Mouse (Mus musculus): Measurements from ENCODE around the gene Trpv5. TPM values are rescaled to one million over a fixed set of nuclear protein-coding genes. Genes with fewer than 3 reads are reported as not detected.

The Trpv5 gene
- polyA plus RNA-seq, 1 experiment from 2014 or later: not detected

DNA sequence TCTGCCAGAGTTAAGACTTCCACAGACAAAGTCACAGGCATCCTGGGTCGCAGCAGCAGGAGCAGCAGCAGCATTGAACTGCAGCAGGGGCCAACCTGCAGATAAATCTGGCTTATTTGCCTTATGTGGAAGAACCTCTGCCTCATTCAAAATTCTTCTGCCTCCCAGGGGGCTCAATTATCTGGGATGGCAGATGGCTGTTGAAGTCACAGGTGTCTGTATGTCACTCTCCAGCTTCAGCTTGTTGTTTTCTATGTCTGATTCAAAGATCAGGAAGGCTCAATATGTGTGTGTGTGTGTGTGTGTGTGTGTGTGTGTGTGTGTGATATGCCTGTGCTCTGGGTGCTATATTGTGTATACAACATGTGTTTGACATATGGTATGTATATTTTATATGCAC is 43.2 kb downstream of the Trpv5 start:
- Histone ChIP-seq H3K9me3 (no peaks in the 10 kb centered on the region), H3K4me1 (no peaks in the 10 kb centered on the region), H3K4me2 (no peak overlapping the region), H3K36me3 (replicated peaks) (no peaks in the 10 kb centered on the region), H3K27ac (no peak overlapping the region), H3K27me3 (no peaks in the 10 kb centered on the region), H3K4me3 (replicated peaks) (no peak overlapping the region), H3K9ac (no peak overlapping the region)
- 27% methylated on average over 1 of the region's 1 CpGs for WGBS
- peak; percentile 36; the same call in 1 of the 2 replicates for ATAC-seq (ENCODE audit: low FRiP score)

DNA sequence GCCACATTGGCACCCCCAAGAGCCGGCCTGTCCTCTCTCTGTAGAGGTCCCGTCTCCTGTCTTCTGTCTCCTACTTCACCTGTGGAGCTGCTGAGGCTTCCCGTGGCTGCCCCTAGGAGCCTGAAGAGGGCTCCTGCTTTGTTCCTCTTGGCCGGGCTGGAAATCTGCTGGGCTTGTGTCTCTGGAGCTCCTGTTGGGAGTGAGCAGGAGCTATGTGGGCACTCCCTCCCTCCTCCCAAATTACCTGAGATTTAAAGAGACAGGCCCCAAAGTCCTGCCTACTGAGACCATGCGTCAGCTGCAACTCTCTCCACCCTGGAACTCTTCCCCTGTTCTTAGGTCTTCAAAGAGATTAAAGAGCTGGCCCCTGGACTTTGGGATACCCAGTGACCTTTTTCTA is 44.4 kb downstream of the Trpv5 start, which contains the start of gene Trpv6:
Gene Trpv6, minus strand, starts transcription at position 228 of the 400 bp plus-strand sequence.
- Histone ChIP-seq H3K9me3 (no peaks in the 10 kb centered on the region), H3K9ac (no peak within 1 kb of the TSS), H3K36me3 (replicated peaks) (no peaks in the 10 kb centered on the region), H3K27ac (no peak within 1 kb of the TSS), H3K4me3 (replicated peaks) (no peak within 1 kb of the TSS), H3K27me3 (no peaks in the 10 kb centered on the region), H3K4me1 (no peaks in the 10 kb centered on the region), H3K4me2 (no peak within 1 kb of the TSS)
- 12% methylated on average over 5 of the region's 5 CpGs for WGBS
- no peak for ATAC-seq (ENCODE audit: low FRiP score)

DNA sequence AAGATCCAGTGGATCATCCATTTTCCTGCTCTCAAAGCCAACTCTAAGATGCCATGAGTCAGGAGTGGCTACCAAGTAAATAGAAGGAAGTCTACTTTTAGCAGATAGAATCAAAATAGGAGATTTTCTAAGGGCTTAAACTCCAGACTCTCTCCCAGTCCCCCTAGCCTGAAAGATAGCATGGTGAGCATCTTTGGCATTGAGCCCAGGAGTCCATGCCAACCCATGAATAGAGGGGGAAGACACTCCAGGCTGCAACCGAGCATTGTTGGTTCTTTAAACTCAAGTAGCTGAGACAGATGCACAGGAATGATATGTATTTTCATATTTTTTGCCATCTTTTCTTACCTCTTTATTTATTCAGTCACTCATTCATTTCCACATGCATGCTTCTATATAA is 45.4 kb downstream of the Trpv5 start:
- Histone ChIP-seq H3K36me3 (replicated peaks) (no peaks in the 10 kb centered on the region), H3K4me3 (replicated peaks) (no peak overlapping the region), H3K4me2 (no peak overlapping the region), H3K27me3 (no peaks in the 10 kb centered on the region), H3K9ac (no peak overlapping the region), H3K9me3 (no peaks in the 10 kb centered on the region), H3K27ac (no peak overlapping the region), H3K4me1 (no peaks in the 10 kb centered on the region)
- WGBS: 55% methylated on average over 1 of the region's 1 CpGs
- ATAC-seq (ENCODE audit: low FRiP score): no peak

DNA sequence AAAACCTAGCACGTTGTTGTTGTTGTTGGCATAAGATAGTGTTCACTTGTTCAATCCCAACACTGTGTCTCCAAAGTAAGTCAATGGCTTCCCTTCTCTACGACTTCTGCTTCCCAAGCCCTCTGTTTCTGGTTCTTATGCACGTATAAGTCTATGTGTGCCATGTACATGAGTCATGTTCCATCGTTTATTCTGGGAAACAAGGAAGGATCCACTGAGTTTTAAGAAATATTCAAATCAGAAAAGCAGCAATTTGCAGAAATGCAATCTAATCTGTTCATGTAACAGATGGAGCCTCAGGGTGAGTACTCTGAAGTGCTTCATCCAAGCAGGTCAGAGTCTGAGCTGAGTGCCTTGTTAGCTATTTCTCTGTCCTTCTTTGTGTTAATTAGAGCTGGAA is 49.0 kb downstream of the Trpv5 start:
- Histone ChIP-seq H3K36me3 (replicated peaks) (no peaks in the 10 kb centered on the region), H3K4me3 (replicated peaks) (no peak overlapping the region), H3K27me3 (no peaks in the 10 kb centered on the region), H3K27ac (no peak overlapping the region), H3K9me3 (no peaks in the 10 kb centered on the region), H3K9ac (no peak overlapping the region), H3K4me1 (no peaks in the 10 kb centered on the region), H3K4me2 (no peak overlapping the region)
- WGBS: 84% methylated on average over 4 of the region's 4 CpGs
- ATAC-seq (ENCODE audit: low FRiP score): no peak

DNA sequence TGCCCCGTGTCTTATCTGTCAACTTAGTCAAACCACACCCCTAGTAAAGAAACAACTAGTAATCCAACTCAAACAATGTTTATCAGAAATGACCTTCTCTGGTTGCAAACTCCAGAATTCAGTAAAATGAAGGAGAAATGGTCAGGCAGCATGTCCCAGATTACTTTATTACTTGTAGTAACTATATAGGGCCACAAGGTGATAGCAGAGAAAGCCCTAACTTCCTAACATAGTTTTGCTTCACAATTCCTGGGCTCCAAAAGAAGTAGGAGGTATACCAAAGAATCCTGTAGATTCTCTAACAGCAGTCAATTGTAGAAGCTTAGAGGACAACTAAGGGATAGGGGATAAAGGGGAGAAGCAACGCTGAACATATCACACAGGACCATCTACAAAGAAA is 49.8 kb downstream of the Trpv5 start:
- Histone ChIP-seq H3K4me2 (no peak overlapping the region), H3K36me3 (replicated peaks) (no peaks in the 10 kb centered on the region)
- 74% methylated on average over 2 of the region's 2 CpGs for WGBS

DNA sequence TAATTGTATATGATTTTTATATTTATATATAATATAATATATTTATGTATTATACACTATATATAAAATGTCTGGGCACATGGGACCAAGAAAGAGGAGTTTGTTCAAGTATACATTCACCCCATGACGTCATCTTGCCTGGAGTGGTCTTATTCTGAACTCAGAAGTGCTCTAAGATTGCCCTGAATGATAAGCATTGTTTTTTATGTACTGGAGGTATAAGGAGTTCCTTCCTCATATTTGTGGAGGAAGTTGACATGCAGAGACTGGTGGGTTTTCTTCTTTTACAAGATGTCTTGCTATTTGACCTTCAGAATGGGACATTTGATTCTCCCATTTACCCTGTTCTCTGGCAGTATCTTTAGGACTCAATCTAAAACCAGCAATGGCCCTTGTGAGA is 52.4 kb downstream of the Trpv5 start:
- no peak overlapping the region for H3K4me2 ChIP-seq
- no peak overlapping the region for H3K9ac ChIP-seq
- no peak overlapping the region for H3K4me3 ChIP-seq (replicated peaks)
- WGBS: 73% methylated on average over 1 of the region's 1 CpGs
- H3K9me3 ChIP-seq: no peaks in the 10 kb centered on the region
- H3K27me3 ChIP-seq: no peaks in the 10 kb centered on the region
- no peak overlapping the region for H3K27ac ChIP-seq
- no peaks in the 10 kb centered on the region for H3K4me1 ChIP-seq
- ATAC-seq (ENCODE audit: low FRiP score): no peak
- H3K36me3 ChIP-seq (replicated peaks): no peaks in the 10 kb centered on the region

More for the DNA sequence above, 49.8 kb downstream of the Trpv5 start:
- Histone ChIP-seq H3K4me3 (replicated peaks) (no peak overlapping the region), H3K9ac (no peak overlapping the region), H3K9me3 (no peaks in the 10 kb centered on the region), H3K4me1 (no peaks in the 10 kb centered on the region), H3K27me3 (no peaks in the 10 kb centered on the region), H3K27ac (no peak overlapping the region)
- no peak for ATAC-seq (ENCODE audit: low FRiP score)

DNA sequence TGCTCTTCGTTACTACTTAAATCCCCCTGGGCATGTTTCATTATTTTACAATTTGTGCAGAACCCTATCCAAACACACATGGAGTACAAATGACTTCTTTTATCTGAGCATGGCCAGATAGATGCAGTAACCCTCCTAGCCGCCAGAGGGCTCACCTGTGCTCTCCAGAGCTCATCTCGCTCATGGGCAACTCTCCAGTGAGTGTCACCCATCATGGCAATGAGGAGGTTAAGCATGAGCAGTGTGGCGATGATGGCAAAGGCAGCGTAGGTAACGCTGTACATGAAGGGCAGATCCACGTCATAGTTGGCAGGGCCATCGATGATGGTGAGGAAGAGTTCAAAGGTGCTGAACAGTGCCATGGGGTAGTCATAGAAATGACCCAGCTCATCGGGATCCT is 57.9 kb downstream of the Trpv5 start:
- H3K27me3 ChIP-seq: no peaks in the 10 kb centered on the region
- H3K36me3 ChIP-seq (replicated peaks): peaks cover 10% of the 10 kb centered on the region; the same call in 1 of the 2 replicates
- H3K4me1 ChIP-seq: no peaks in the 10 kb centered on the region
- H3K4me3 ChIP-seq (replicated peaks): no peak overlapping the region
- no peak overlapping the region for H3K4me2 ChIP-seq
- WGBS: 71% methylated on average over 9 of the region's 9 CpGs
- no peak overlapping the region for H3K9ac ChIP-seq
- no peak for ATAC-seq (ENCODE audit: low FRiP score)
- H3K9me3 ChIP-seq: no peaks in the 10 kb centered on the region
- H3K27ac ChIP-seq: no peak overlapping the region

DNA sequence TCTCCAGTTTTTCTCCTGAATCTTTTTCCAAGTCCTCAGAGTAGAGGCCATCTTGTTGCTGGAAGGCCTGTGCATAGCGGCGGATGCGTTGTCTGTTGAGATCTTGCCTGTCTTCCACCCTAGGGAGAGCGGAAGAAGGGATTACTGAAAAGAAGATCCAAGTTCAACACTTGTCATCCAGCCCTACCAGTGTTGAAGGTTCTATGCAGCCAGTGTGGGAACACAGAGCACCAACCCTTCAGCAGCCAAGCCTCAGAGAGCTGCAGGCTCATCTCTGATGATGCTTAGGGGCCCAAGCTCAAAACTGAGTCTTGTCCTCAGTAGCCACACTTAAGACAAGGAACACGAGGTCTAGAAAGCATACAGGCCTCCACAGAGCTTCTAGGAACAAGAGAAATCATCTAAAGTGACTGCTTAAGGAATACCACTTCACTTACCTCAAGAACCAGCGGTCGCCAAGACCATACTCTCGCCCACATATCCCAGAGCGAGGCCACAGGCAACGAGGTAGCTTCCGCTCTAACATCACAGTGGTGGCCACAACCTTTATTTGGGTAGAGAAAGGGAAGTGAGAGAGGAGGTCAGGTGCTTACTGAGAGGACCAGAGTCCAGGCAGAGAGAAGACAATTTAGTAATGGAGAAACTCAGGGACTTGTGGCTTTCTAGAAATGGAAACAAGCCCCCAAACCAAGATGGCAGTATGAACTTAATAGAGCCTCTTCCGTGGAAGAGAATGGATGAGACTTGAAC is 59.2 kb downstream of the Trpv5 start:
- Histone ChIP-seq H3K27ac (no peak overlapping the region), H3K9me3 (no peaks in the 10 kb centered on the region), H3K27me3 (no peaks in the 10 kb centered on the region), H3K9ac (no peak overlapping the region), H3K4me1 (no peaks in the 10 kb centered on the region), H3K36me3 (replicated peaks) (peaks cover 10% of the 10 kb centered on the region; the same call in 1 of the 2 replicates), H3K4me3 (replicated peaks) (no peak overlapping the region), H3K4me2 (no peak overlapping the region)
- ATAC-seq (ENCODE audit: low FRiP score): no peak
- 93% methylated on average over 12 of the region's 12 CpGs for WGBS

DNA sequence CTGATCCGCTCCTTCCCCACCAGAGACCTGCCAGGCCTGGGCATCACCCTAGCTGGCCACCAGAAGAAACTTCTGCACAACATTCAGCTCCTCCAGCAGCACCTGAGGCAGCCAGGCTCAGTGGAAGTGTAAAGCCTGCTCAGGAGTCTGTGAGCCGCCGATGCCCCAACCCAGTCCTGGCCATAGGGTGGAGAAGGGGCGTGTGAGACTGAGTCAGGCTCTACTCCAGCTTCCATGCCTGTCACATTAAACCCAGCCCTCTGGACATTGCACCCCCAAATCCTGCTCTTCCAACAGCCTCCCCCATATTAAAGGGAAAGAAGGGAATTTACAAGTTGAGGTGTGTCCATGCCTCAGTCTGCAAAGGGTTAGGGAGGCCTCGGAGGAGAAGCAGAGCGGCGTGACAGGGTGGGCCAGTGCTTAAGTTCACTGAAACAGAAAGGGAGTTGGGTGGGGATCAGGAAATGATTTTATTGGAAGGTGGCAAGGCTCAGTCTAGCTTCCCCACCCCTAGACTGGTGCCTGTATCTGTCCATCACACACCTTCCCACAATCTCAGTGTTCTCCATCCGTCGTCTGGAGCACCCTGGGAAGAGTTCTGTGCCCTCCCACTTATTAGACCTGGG is 60.3 kb downstream of the Trpv5 start:
- Histone ChIP-seq H3K4me1 (no peaks in the 10 kb centered on the region), H3K4me3 (replicated peaks) (no peak overlapping the region), H3K27ac (no peak overlapping the region), H3K36me3 (replicated peaks) (peaks cover 13% of the 10 kb centered on the region; the same call in 1 of the 2 replicates), H3K9ac (no peak overlapping the region), H3K4me2 (no peak overlapping the region), H3K27me3 (no peaks in the 10 kb centered on the region), H3K9me3 (no peaks in the 10 kb centered on the region)
- WGBS: 97% methylated on average over 9 of the region's 9 CpGs
- no peak for ATAC-seq (ENCODE audit: low FRiP score)

DNA sequence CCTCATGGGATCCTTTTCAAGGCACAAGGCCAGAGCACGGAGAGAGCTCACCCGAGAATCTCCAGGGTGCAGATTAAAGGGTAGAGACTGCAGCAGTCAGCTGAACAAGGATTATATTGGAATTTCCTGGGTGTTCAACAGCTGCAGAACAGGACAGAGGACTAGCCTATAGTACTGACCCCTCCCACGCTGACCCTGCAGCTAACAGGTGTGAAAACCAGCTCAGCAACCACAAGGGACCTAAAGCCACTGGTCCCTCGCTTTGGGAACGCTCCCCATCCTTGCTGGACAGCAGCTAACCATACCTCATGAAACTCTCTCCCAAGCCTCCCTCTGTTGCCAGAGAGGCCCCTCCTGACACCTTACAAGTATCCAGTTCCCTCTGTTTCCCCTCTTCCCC is 72.9 kb downstream of the Trpv5 start:
- no peak overlapping the region for H3K4me3 ChIP-seq (replicated peaks)
- H3K36me3 ChIP-seq (replicated peaks): no peaks in the 10 kb centered on the region
- 56% methylated on average over 5 of the region's 5 CpGs for WGBS
- peaks cover 8% of the 10 kb centered on the region; the same call in 1 of the 2 replicates for H3K27me3 ChIP-seq
- H3K27ac ChIP-seq: no peak overlapping the region
- H3K4me2 ChIP-seq: no peak overlapping the region
- no peak for ATAC-seq (ENCODE audit: low FRiP score)
- no peak overlapping the region for H3K9ac ChIP-seq
- peaks cover 15% of the 10 kb centered on the region for H3K4me1 ChIP-seq
- H3K9me3 ChIP-seq: no peaks in the 10 kb centered on the region

DNA sequence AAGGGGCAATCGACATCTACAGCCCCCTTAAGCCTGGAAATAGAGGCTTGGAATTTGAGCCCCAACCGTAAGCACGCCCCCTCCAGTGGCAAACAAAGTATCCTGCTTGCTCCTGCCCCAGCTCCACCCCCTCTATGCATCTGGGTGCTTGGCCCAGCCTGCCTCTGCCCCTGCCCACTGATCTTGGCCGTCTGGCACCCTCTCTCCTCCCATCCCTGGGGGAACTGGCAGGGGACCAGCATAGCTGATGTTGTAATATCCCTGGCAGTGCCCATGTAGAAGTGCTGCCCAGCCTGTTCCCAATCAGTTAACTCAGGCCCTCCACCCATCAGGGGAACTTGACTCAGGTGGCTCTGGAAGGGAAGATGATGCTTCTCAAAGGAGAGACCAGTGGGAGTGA is 74.4 kb downstream of the Trpv5 start:
- no peak overlapping the region for H3K27ac ChIP-seq
- peaks cover 8% of the 10 kb centered on the region; the same call in 1 of the 2 replicates for H3K27me3 ChIP-seq
- H3K4me1 ChIP-seq: peaks cover 15% of the 10 kb centered on the region
- H3K9ac ChIP-seq: peak overlapping the region; percentile 83
- ATAC-seq (ENCODE audit: low FRiP score): 0 out of 2 replicates have a peak, but pooled peaks have one; percentile 1
- WGBS: 3% methylated on average over 4 of the region's 4 CpGs
- H3K36me3 ChIP-seq (replicated peaks): no peaks in the 10 kb centered on the region
- no peaks in the 10 kb centered on the region for H3K9me3 ChIP-seq
- peak overlapping the region; percentile 83 for H3K4me2 ChIP-seq
- peak overlapping the region; percentile 70 for H3K4me3 ChIP-seq (replicated peaks)

DNA sequence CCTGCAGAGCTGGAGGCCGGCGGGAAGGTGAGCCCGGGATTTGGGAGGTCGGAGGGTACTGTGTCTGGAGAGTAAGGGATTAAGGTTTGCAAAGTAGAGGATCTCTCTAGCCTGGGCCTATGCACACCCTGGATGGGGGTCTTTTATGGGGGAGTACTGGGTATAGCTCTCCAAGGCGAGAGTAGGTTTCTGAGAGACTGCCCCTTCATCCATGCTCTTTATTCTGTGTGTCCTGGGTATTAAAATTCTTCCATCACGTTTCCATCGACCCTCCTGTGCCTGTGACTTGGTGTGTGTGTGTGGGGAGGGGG is 74.8 kb downstream of the Trpv5 start:
- Histone ChIP-seq H3K27me3 (peaks cover 8% of the 10 kb centered on the region; the same call in 1 of the 2 replicates), H3K9me3 (no peaks in the 10 kb centered on the region), H3K36me3 (replicated peaks) (no peaks in the 10 kb centered on the region), H3K27ac (peak overlapping the region; percentile 91; the same call in 1 of the 2 replicates), H3K4me1 (peaks cover 15% of the 10 kb centered on the region), H3K4me3 (replicated peaks) (peak overlapping the region; percentile 70), H3K4me2 (peak overlapping the region; percentile 83), H3K9ac (peak overlapping the region; percentile 83)
- peak; percentile 54; the same call in 1 of the 2 replicates for ATAC-seq (ENCODE audit: low FRiP score)
- 0% methylated on average over 7 of the region's 7 CpGs for WGBS

All from forebrain, embryonic 12.5 days (tissue).